Mouse (Mus musculus): ENCODE results near the gene Dock1. TPM values are rescaled to one million over a fixed set of nuclear protein-coding genes. Genes with fewer than 3 reads are reported as not detected.

The Dock1 gene
- polyA plus RNA-seq, 1 experiment from 2014 or later: 5.9 TPM

DNA sequence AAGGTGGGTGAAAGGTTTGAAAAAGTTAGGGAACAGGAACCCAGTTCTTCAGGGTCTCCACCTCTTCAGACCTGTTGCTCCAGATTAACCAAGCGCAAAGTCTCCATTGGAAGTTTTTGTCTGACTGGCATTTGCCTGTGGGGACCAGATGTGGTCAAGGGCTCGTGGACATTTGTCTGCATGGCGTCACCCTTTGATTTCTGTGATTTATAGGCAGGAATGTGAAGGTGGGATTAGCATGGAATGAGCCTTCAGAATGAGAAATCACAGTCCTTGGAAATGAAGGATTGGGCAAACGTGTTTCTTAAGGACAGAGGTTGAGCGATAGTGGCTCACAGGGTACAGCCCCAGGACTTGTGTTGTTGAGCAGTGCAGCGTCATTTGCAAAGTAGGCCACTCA lies 17.9 kb downstream of the Dock1 start:
- H3K27ac ChIP-seq (ENCODE audit: low read depth, low read length): no peak overlapping the region
- H3K4me3 ChIP-seq (ENCODE audit: low read depth, low read length): no peak overlapping the region
- no peak for ATAC-seq (ENCODE audit: low read depth)
- no peak overlapping the region for H3K9ac ChIP-seq (replicated peaks; ENCODE audit: low read depth, low read length)
- no peaks in the 10 kb centered on the region for H3K4me1 ChIP-seq (ENCODE audit: control insufficient read depth, insufficient read depth, low read length)
- no peaks in the 10 kb centered on the region for H3K27me3 ChIP-seq (ENCODE audit: control insufficient read depth, insufficient read depth, low read length)
- no peaks in the 10 kb centered on the region for H3K36me3 ChIP-seq (ENCODE audit: control insufficient read depth, insufficient read depth, low read length)
- 80% methylated on average over 6 of the region's 6 CpGs for WGBS
- no peaks in the 10 kb centered on the region for H3K9me3 ChIP-seq (ENCODE audit: control insufficient read depth, low read length)
- H3K4me2 ChIP-seq (ENCODE audit: low read depth, low read length): no peak overlapping the region

DNA sequence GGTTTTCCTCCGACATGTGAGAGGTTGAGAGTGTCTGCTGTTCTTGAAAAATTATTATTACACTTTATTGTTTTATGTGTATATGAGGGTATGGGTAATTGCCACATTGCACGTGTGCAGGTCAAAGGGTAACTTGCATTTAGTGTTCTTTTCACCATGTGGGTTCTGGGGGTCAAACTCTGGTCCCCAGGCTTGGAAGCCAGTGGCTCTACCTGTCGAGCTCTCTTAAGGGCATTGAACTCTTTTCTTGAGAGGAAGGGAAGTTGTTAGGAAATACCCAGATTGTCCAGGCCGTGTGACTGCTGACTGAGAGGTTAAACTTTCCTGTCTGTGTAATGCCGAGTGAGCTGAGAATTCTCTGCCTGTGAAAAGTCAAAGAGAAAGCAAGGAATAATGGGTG lies 19.7 kb downstream of the Dock1 start:
- Histone ChIP-seq H3K27ac (ENCODE audit: low read depth, low read length) (no peak overlapping the region), H3K27me3 (ENCODE audit: control insufficient read depth, insufficient read depth, low read length) (no peaks in the 10 kb centered on the region), H3K4me3 (ENCODE audit: low read depth, low read length) (no peak overlapping the region), H3K9ac (replicated peaks; ENCODE audit: low read depth, low read length) (no peak overlapping the region), H3K9me3 (ENCODE audit: control insufficient read depth, low read length) (no peaks in the 10 kb centered on the region), H3K4me2 (ENCODE audit: low read depth, low read length) (no peak overlapping the region), H3K36me3 (ENCODE audit: control insufficient read depth, insufficient read depth, low read length) (no peaks in the 10 kb centered on the region), H3K4me1 (ENCODE audit: control insufficient read depth, insufficient read depth, low read length) (no peaks in the 10 kb centered on the region)
- no peak for ATAC-seq (ENCODE audit: low read depth)
- 70% methylated on average over 5 of the region's 5 CpGs for WGBS

DNA sequence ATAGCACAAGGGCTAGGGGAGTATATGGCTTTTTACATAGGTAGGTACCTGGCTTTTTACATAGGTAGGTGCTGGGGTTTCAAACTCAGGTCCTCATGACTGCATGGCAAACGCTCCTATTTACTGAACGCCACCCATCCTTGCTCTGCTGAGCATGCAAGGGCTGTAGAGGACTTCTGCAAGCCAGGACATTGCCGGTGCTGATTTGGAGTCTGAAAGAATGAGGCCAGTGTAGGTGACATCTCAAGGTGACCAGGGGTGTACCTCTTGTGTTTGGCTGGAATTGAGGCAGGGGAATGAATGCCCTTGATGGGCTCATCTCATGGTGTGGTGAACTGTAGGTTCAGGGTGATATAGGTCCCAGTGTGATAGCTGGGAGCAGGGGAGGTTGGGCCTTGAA lies 20.4 kb downstream of the Dock1 start:
- no peaks in the 10 kb centered on the region for H3K4me1 ChIP-seq (ENCODE audit: control insufficient read depth, insufficient read depth, low read length)
- no peak overlapping the region for H3K4me2 ChIP-seq (ENCODE audit: low read depth, low read length)
- 98% methylated on average over 3 of the region's 3 CpGs for WGBS
- no peaks in the 10 kb centered on the region for H3K36me3 ChIP-seq (ENCODE audit: control insufficient read depth, insufficient read depth, low read length)
- no peak overlapping the region for H3K9ac ChIP-seq (replicated peaks; ENCODE audit: low read depth, low read length)
- no peak for ATAC-seq (ENCODE audit: low read depth)
- no peaks in the 10 kb centered on the region for H3K9me3 ChIP-seq (ENCODE audit: control insufficient read depth, low read length)
- H3K27ac ChIP-seq (ENCODE audit: low read depth, low read length): no peak overlapping the region
- H3K4me3 ChIP-seq (ENCODE audit: low read depth, low read length): no peak overlapping the region
- H3K27me3 ChIP-seq (ENCODE audit: control insufficient read depth, insufficient read depth, low read length): no peaks in the 10 kb centered on the region

DNA sequence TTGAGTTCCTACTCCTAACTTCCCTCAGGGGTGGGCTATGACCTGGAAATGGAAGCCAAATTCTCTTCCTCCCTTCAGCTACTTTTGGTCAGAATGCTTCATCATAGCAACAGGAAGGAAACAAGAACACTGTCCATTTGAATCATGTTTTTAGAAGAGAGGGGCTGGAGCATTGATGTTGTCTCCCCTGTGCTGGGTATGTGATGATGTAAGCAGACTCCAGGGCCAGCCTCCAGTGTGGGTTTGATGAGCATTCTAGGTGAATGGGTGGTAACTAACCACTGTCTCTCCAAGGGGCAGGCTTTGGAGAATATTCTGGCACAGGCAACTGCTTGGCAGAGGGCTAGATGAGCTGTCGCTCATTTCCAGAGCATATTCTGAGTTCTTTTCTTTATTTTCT lies 22.9 kb downstream of the Dock1 start:
- H3K4me2 ChIP-seq (ENCODE audit: low read depth, low read length): no peak overlapping the region
- ATAC-seq (ENCODE audit: low read depth): no peak
- H3K27me3 ChIP-seq (ENCODE audit: control insufficient read depth, insufficient read depth, low read length): no peaks in the 10 kb centered on the region
- H3K9me3 ChIP-seq (ENCODE audit: control insufficient read depth, low read length): no peaks in the 10 kb centered on the region
- whole genome bisulfite sequencing: 96% methylated on average over 1 of the region's 1 CpGs
- H3K4me3 ChIP-seq (ENCODE audit: low read depth, low read length): no peak overlapping the region
- H3K27ac ChIP-seq (ENCODE audit: low read depth, low read length): no peak overlapping the region
- H3K4me1 ChIP-seq (ENCODE audit: control insufficient read depth, insufficient read depth, low read length): no peaks in the 10 kb centered on the region
- H3K9ac ChIP-seq (replicated peaks; ENCODE audit: low read depth, low read length): no peak overlapping the region
- no peaks in the 10 kb centered on the region for H3K36me3 ChIP-seq (ENCODE audit: control insufficient read depth, insufficient read depth, low read length)

DNA sequence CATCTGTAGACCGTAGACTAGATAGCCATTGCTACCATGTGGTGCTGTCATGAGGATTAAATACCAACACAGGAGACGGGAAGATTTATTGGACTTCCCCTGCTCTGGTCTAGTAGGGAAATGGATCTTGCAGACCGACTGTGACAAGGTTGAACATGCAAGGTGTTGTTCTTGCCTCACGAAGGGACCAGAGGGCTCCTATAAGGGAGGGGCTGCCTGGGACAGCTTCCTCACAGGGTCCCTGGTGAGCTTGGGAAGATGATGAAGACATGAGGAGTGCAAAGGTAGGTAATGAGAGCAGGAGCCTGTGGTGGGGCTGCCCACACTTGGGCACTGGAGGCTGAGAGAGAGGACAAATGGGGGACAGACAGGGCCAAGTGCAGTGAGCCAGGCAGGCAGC lies 25.0 kb downstream of the Dock1 start:
- ATAC-seq (ENCODE audit: low read depth): no peak
- WGBS: 77% methylated on average over 4 of the region's 4 CpGs

DNA sequence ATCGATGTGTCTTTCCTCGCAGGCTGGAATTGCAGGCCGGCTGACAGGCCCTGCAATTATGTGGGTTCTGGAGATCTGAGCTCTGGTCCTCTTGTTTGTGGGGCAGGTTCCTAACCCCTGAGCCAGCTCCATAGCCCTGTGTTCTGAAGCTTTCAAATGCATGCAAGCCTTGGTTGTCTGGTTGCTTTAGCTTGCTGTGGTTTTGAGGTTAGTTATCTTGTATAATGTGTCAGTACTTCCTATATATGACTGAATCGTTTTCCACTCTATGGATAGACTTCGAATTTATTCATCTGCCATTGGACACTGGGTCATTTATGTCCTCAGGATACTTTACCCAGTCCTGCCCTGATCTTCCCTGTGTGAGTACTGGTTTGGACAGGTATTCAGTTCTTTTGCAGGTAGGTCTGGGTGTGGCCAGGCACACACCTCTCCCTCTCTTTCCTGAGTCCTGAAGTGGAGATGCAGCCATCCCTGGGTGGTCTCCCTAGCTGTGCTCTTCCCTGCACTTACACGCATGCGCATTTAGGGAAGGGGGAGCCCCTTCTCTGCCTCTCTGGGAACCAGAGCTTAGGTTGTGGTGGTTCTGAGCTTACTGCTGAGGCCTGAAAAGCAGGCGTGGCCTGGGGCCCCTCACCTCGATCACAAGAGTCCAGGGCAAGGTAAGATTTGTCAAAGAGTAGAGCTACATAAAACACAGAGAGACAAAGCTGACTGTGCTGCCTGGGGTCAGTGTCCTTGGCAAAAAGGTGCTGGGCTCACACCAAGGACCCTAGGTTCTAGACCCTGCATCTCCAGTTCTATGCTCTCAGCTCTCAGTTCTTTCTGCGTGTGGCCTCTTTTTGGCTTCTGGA lies 25.9 kb downstream of the Dock1 start:
- Histone ChIP-seq H3K27ac (ENCODE audit: low read depth, low read length) (no peak overlapping the region), H3K9ac (replicated peaks; ENCODE audit: low read depth, low read length) (no peak overlapping the region), H3K4me1 (ENCODE audit: control insufficient read depth, insufficient read depth, low read length) (no peaks in the 10 kb centered on the region), H3K9me3 (ENCODE audit: control insufficient read depth, low read length) (no peaks in the 10 kb centered on the region), H3K36me3 (ENCODE audit: control insufficient read depth, insufficient read depth, low read length) (no peaks in the 10 kb centered on the region), H3K4me2 (ENCODE audit: low read depth, low read length) (no peak overlapping the region), H3K4me3 (ENCODE audit: low read depth, low read length) (no peak overlapping the region), H3K27me3 (ENCODE audit: control insufficient read depth, insufficient read depth, low read length) (no peaks in the 10 kb centered on the region)
- 90% methylated on average over 10 of the region's 10 CpGs for WGBS
- no peak for ATAC-seq (ENCODE audit: low read depth)

More for the DNA sequence above, 25.0 kb downstream of the Dock1 start:
- H3K4me1 ChIP-seq (ENCODE audit: control insufficient read depth, insufficient read depth, low read length): no peaks in the 10 kb centered on the region
- no peak overlapping the region for H3K27ac ChIP-seq (ENCODE audit: low read depth, low read length)
- no peak overlapping the region for H3K9ac ChIP-seq (replicated peaks; ENCODE audit: low read depth, low read length)
- H3K4me2 ChIP-seq (ENCODE audit: low read depth, low read length): no peak overlapping the region
- no peak overlapping the region for H3K4me3 ChIP-seq (ENCODE audit: low read depth, low read length)
- H3K9me3 ChIP-seq (ENCODE audit: control insufficient read depth, low read length): no peaks in the 10 kb centered on the region
- H3K27me3 ChIP-seq (ENCODE audit: control insufficient read depth, insufficient read depth, low read length): no peaks in the 10 kb centered on the region
- no peaks in the 10 kb centered on the region for H3K36me3 ChIP-seq (ENCODE audit: control insufficient read depth, insufficient read depth, low read length)

DNA sequence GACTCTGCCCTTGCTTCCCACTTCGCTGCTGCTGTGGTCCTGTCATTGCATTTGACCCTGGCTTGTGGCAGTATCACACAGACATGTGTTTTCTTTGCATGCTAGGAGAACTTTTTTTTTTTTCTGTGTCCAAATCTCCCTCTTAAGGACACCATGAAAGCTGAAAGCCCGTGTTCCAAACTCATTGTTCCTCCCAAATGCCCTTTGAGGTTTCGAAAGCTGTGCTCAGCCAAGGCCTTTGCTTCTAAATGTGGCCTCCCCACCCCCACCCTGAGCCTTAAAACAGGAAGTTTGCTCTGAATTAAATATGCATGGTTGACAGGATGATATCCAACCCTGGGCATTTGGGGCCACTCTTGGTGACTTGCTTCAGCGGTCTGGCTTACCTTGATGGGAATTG lies 27.0 kb downstream of the Dock1 start:
- Histone ChIP-seq H3K9ac (replicated peaks; ENCODE audit: low read depth, low read length) (no peak overlapping the region), H3K4me1 (ENCODE audit: control insufficient read depth, insufficient read depth, low read length) (no peaks in the 10 kb centered on the region), H3K27me3 (ENCODE audit: control insufficient read depth, insufficient read depth, low read length) (no peaks in the 10 kb centered on the region), H3K4me2 (ENCODE audit: low read depth, low read length) (no peak overlapping the region), H3K27ac (ENCODE audit: low read depth, low read length) (no peak overlapping the region), H3K4me3 (ENCODE audit: low read depth, low read length) (no peak overlapping the region), H3K9me3 (ENCODE audit: control insufficient read depth, low read length) (no peaks in the 10 kb centered on the region), H3K36me3 (ENCODE audit: control insufficient read depth, insufficient read depth, low read length) (no peaks in the 10 kb centered on the region)
- no peak for ATAC-seq (ENCODE audit: low read depth)
- 71% methylated on average over 4 of the region's 4 CpGs for WGBS

DNA sequence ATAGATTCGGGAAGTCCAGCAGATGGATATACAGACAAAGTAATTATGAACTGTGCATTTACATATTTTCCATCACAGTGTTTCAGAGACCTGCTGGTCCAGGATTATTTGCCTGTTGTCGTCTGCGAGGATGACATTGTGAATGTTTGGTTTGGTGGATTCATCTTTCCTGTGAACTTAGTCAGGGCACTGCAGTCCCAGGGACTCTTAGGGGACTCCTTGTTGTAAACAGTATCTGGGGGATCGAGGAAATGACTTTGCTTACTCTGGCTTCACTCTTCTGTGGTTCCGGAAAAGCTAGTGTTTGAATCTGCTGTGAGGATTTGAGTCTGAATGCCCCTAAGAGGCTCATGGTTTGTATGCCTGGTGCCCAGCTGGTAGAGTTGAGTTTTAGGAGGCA lies 27.8 kb downstream of the Dock1 start:
- 73% methylated on average over 5 of the region's 5 CpGs for WGBS
- Histone ChIP-seq H3K4me2 (ENCODE audit: low read depth, low read length) (no peak overlapping the region), H3K9me3 (ENCODE audit: control insufficient read depth, low read length) (no peaks in the 10 kb centered on the region), H3K4me3 (ENCODE audit: low read depth, low read length) (no peak overlapping the region), H3K9ac (replicated peaks; ENCODE audit: low read depth, low read length) (no peak overlapping the region), H3K27ac (ENCODE audit: low read depth, low read length) (no peak overlapping the region), H3K4me1 (ENCODE audit: control insufficient read depth, insufficient read depth, low read length) (no peaks in the 10 kb centered on the region), H3K36me3 (ENCODE audit: control insufficient read depth, insufficient read depth, low read length) (no peaks in the 10 kb centered on the region), H3K27me3 (ENCODE audit: control insufficient read depth, insufficient read depth, low read length) (no peaks in the 10 kb centered on the region)
- no peak for ATAC-seq (ENCODE audit: low read depth)

DNA sequence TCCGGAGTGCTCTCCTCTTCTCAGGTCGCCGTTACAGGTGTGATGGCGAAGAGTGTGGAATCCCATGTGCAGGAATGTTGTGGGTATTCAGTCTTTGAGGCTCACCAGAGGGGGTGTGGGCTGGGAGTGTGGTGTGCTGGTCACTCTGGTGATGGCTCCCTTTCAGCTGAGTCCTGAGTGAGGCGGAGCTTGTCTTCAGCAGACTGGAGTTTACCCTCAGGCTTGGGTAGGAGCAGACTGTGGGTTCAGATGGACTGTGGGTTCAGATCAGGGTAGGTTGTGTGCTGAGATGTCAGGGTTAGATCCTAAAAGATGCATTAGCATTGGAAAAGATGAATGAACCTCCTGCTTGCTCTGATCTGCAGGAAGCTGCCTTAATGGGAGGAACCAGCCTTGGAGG lies 29.5 kb downstream of the Dock1 start:
- Histone ChIP-seq H3K9ac (replicated peaks; ENCODE audit: low read depth, low read length) (no peak overlapping the region), H3K4me2 (ENCODE audit: low read depth, low read length) (no peak overlapping the region), H3K4me1 (ENCODE audit: control insufficient read depth, insufficient read depth, low read length) (no peaks in the 10 kb centered on the region), H3K27ac (ENCODE audit: low read depth, low read length) (no peak overlapping the region), H3K4me3 (ENCODE audit: low read depth, low read length) (no peak overlapping the region), H3K36me3 (ENCODE audit: control insufficient read depth, insufficient read depth, low read length) (no peaks in the 10 kb centered on the region), H3K27me3 (ENCODE audit: control insufficient read depth, insufficient read depth, low read length) (no peaks in the 10 kb centered on the region), H3K9me3 (ENCODE audit: control insufficient read depth, low read length) (no peaks in the 10 kb centered on the region)
- ATAC-seq (ENCODE audit: low read depth): no peak
- WGBS: 80% methylated on average over 5 of the region's 5 CpGs

All from neural tube, embryonic 14.5 days (tissue).